Mouse (Mus musculus) adrenal gland, postnatal 10 days (tissue): Measurements from ENCODE around the gene B4galnt4. TPM values are rescaled to one million over a fixed set of nuclear protein-coding genes. Genes with fewer than 3 reads are reported as not detected.

Source experiments
- total RNA-seq, 2 experiments: library from RNA; stranded (reverse); gene quantifications; 2 replicates each; pipeline ENCODE4 v1.2.3; 2021

Gene B4galnt4
- total RNA-seq, 2 experiments from 2014 or later, result 2.0 to 5.1 TPM

Other genes with a start within 250 kb of the B4galnt4 start
- gene Zfp941, start 238.9 kb upstream of the B4galnt4 start, total RNA-seq, result 1 to 10 TPM; 2.3 to 2.6 TPM
- 10 to 100 TPM; 14.7 to 35.6 TPM for gene Urah, start 226.1 kb upstream of the B4galnt4 start, total RNA-seq
- under 1 TPM; 0.76 to 0.90 TPM for gene Scgb1c1, start 215.6 kb upstream of the B4galnt4 start, total RNA-seq
- gene Odf3, start 213.3 kb upstream of the B4galnt4 start, total RNA-seq, result under 1 TPM in 1 of 2 experiments, not detected in 1; 0.24 TPM
- under 1 TPM in 1 of 2 experiments, not detected in 1; 0.39 TPM for gene Gm45785, start 204.8 kb upstream of the B4galnt4 start, total RNA-seq
- 10 to 100 TPM; 43.5 to 58.0 TPM for gene Ric8a, start 204.1 kb upstream of the B4galnt4 start, total RNA-seq
- gene Bet1l, start 203.5 kb upstream of the B4galnt4 start, total RNA-seq, result 10 to 100 TPM; 29.1 to 33.5 TPM
- gene Psmd13, start 179.1 kb upstream of the B4galnt4 start, total RNA-seq, result 100 to 1,000 TPM; 106 to 112 TPM
- 10 to 100 TPM; 67.6 to 70.9 TPM for gene Sirt3, start 178.8 kb upstream of the B4galnt4 start, total RNA-seq
- 1,000 to 10,000 TPM; 2,860 to 2,972 TPM for gene Cox8b, start 160.7 kb upstream of the B4galnt4 start, total RNA-seq
- 1 to 10 TPM; 4.9 to 7.9 TPM for gene Nlrp6, start 140.2 kb upstream of the B4galnt4 start, total RNA-seq
- 10 to 100 TPM; 31.6 to 37.2 TPM for gene Pgghg, start 119.7 kb upstream of the B4galnt4 start, total RNA-seq
- gene Ifitm5, start 110.8 kb upstream of the B4galnt4 start, total RNA-seq, result 1 to 10 TPM; 1.4 to 3.3 TPM
- gene Gm45717, start 105.2 kb upstream of the B4galnt4 start, total RNA-seq, result not detected
- 100 to 1,000 TPM; 418 to 468 TPM for gene Ifitm2, start 105.1 kb upstream of the B4galnt4 start, total RNA-seq
- gene Ifitm1, start 93.9 kb upstream of the B4galnt4 start, total RNA-seq, result 10 to 100 TPM; 12.2 to 12.4 TPM
- 100 to 1,000 TPM; 131 to 136 TPM for gene Ifitm3, start 50.3 kb upstream of the B4galnt4 start, total RNA-seq
- 1 to 10 TPM; 1.7 to 3.2 TPM for gene Ifitm6, start 43.2 kb upstream of the B4galnt4 start, total RNA-seq
- gene Gm17387, start 32.0 kb upstream of the B4galnt4 start, total RNA-seq, result not detected
- gene Pkp3, start 17.1 kb downstream of the B4galnt4 start, total RNA-seq, result 1 to 10 TPM in 1 of 2 experiments, under 1 TPM in 1; 0.94 to 1.5 TPM
- 10 to 100 TPM in 1 of 2 experiments, 1 to 10 TPM in 1; 8.3 to 10.6 TPM for gene Sigirr, start 39.5 kb downstream of the B4galnt4 start, total RNA-seq
- under 1 TPM; 0.33 to 0.42 TPM for gene Ano9, start 56.7 kb downstream of the B4galnt4 start, total RNA-seq
- gene Ptdss2, start 61.3 kb downstream of the B4galnt4 start, total RNA-seq, result 10 to 100 TPM; 51.0 to 57.2 TPM
- 100 to 1,000 TPM; 150 to 155 TPM for gene Rnh1, start 111.8 kb downstream of the B4galnt4 start, total RNA-seq
- gene Hras, start 132.9 kb downstream of the B4galnt4 start, total RNA-seq, result 10 to 100 TPM; 87.8 to 91.9 TPM
- 1 to 10 TPM; 6.8 to 8.6 TPM for gene Lrrc56, start 133.1 kb downstream of the B4galnt4 start, total RNA-seq
- gene Lmntd2, start 153.0 kb downstream of the B4galnt4 start, total RNA-seq, result under 1 TPM; 0.27 to 0.55 TPM
- 1 to 10 TPM; 6.5 to 7.8 TPM for gene Rassf7, start 154.8 kb downstream of the B4galnt4 start, total RNA-seq
- 10 to 100 TPM; 69.9 to 75.3 TPM for gene Phrf1, start 167.7 kb downstream of the B4galnt4 start, total RNA-seq
- gene Irf7, start 205.4 kb downstream of the B4galnt4 start, total RNA-seq, result 1 to 10 TPM; 3.7 to 4.8 TPM
- 1 to 10 TPM; 5.6 to 6.9 TPM for gene Cdhr5, start 215.7 kb downstream of the B4galnt4 start, total RNA-seq
- gene Sct, start 218.0 kb downstream of the B4galnt4 start, total RNA-seq, result 1 to 10 TPM; 2.8 to 3.2 TPM
- under 1 TPM in 1 of 2 experiments, not detected in 1; 0.36 TPM for gene Drd4, start 230.9 kb downstream of the B4galnt4 start, total RNA-seq